ENCODE assay signal across 9 mouse cellular contexts in genomic region chr16:76453457-76454200, GRCm38 (mm10).
DNase-seq lines count a peak whose midpoint lies in the region; ATAC-seq and TF ChIP-seq lines count a peak whose summit lies in the region.
"Had no signal": no experiment of that assay in that cellular context is flagged by ENCODE, and none has a peak within 500 bp of the region (broad histone marks: within the 10 kb centered on the region; RNA-seq: fewer than 3 reads in every experiment).

No protein-coding gene starts in this region.

- H3K36me3 ChIP-seq in kidney, embryonic 16.5 days (ENCODE audit: insufficient read depth, low read length): no peaks in the 10 kb centered on the region
- H3K36me3 ChIP-seq in midbrain, embryonic 12.5 days: no peaks in the 10 kb centered on the region
- H3K36me3 ChIP-seq: embryonic facial prominence, embryonic 12.5 days had no signal

- peak overlapping the region; percentile 20; the same call in 1 of the 2 replicates for H3K4me2 ChIP-seq in kidney, embryonic 16.5 days (replicated peaks; ENCODE audit: low read depth, low read length)
- H3K4me2 ChIP-seq in midbrain, embryonic 12.5 days (replicated peaks): peak overlapping the region; percentile 12
- H3K4me2 ChIP-seq: embryonic facial prominence, embryonic 12.5 days had no signal

- peaks cover 29% of the 10 kb centered on the region for H3K4me1 ChIP-seq in kidney, embryonic 16.5 days (ENCODE audit: insufficient read depth, low read length)
- peaks cover 9% of the 10 kb centered on the region for H3K4me1 ChIP-seq in midbrain, embryonic 12.5 days

- no peaks in the 10 kb centered on the region for H3K27me3 ChIP-seq in kidney, embryonic 16.5 days (ENCODE audit: insufficient read depth, low read length)
- peaks cover 15% of the 10 kb centered on the region for H3K27me3 ChIP-seq in midbrain, embryonic 12.5 days
- H3K27me3 ChIP-seq: embryonic facial prominence, embryonic 12.5 days had no signal

- intact Hi-C loops in gastrocnemius, adult 2 months (cut with DNase I): no loop called here

- H3K27ac ChIP-seq in gastrocnemius, adult 2 months: no peak overlapping the region
- H3K27ac ChIP-seq in kidney, embryonic 16.5 days (ENCODE audit: low read length): peak overlapping the region; percentile 52
- 0 out of 2 replicates have a peak overlapping the region, but pooled peaks have one; percentile 15 for H3K27ac ChIP-seq in midbrain, embryonic 12.5 days (replicated peaks)
- H3K27ac ChIP-seq: embryonic facial prominence, embryonic 12.5 days had no signal

- peak; percentile 94 for ATAC-seq in kidney, embryonic 16.5 days (ENCODE audit: low FRiP score, low TSS enrichment)
- ATAC-seq in midbrain, embryonic 12.5 days (ENCODE audit: low FRiP score, low read depth): peak; percentile 82

- peak; percentile 90 for DNase-seq in heart, adult 11 months
- DNase-seq in heart, postnatal 4 days: no peak
- peak; percentile 41 for DNase-seq in gastrocnemius, adult 2 months
- DNase-seq in left cerebral cortex, adult 18-20 months (ENCODE audit: low spot score in 2 of 2): no peak
- no peak for DNase-seq in cerebellum, adult 9-10 months
- DNase-seq in cerebellum, adult 9-11 months: no peak

- no peak overlapping the region for H3K4me3 ChIP-seq in gastrocnemius, adult 2 months
- H3K4me3 ChIP-seq in kidney, embryonic 16.5 days (ENCODE audit: low read length): no peak overlapping the region
- no peak overlapping the region for H3K4me3 ChIP-seq in midbrain, embryonic 12.5 days
- H3K4me3 ChIP-seq: embryonic facial prominence, embryonic 12.5 days had no signal

- peaks cover 6% of the 10 kb centered on the region for H3K9me3 ChIP-seq in kidney, embryonic 16.5 days (ENCODE audit: low read length)
- H3K9me3 ChIP-seq in midbrain, embryonic 12.5 days: peaks cover 3% of the 10 kb centered on the region; the same call in 1 of the 2 replicates
- H3K9me3 ChIP-seq: embryonic facial prominence, embryonic 12.5 days had no signal

- no peak for TF ChIP-seq CTCF in gastrocnemius, adult 2 months (IDR thresholded peaks at IDR 0.05)

- H3K9ac ChIP-seq in kidney, embryonic 16.5 days (replicated peaks; ENCODE audit: low read length): no peak overlapping the region
- H3K9ac ChIP-seq in midbrain, embryonic 12.5 days (replicated peaks): no peak overlapping the region
- H3K9ac ChIP-seq: embryonic facial prominence, embryonic 12.5 days had no signal

- 20% methylated on average over 11 of the region's 11 CpGs for WGBS in kidney, embryonic 16.5 days
- WGBS in midbrain, embryonic 12.5 days: 7% methylated on average over 11 of the region's 11 CpGs

Comparison
In these comparisons a context has a peak if more than half of its experiments do, and no peak if none do; other contexts are left out.
1. DNase-seq: peak in heart, adult 11 months (single experiment) and gastrocnemius, adult 2 months (single experiment); none in heart, postnatal 4 days (single experiment), left cerebral cortex, adult 18-20 months (0 of 2), cerebellum, adult 9-10 months (single experiment) and cerebellum, adult 9-11 months (single experiment).